Mouse (Mus musculus) myocyte (in vitro differentiated cells): ENCODE data around the gene Scn1b. TPM values are rescaled to one million over a fixed set of nuclear protein-coding genes. Genes with fewer than 3 reads are reported as not detected.

Experiments used
- H3K27me3 ChIP-seq: one replicate; pipeline ENCODE4 v1.6.1; 2011; ENCODE audit not compliant: control insufficient read depth, insufficient read depth, insufficient read length
- H3K36me3 ChIP-seq: one replicate; pipeline ENCODE4 v1.6.1; 2011; ENCODE audit not compliant: control insufficient read depth, insufficient read depth
- H3K4me2 ChIP-seq: one replicate; pipeline ENCODE4 v1.6.1; 2011; ENCODE audit warnings: low read depth, control low read depth
- H3K4me3 ChIP-seq: one replicate; pipeline ENCODE4 v1.5.1; 2011; ENCODE audit warnings: mild to moderate bottlenecking, control low read depth, moderate library complexity
- H3K79me2 ChIP-seq: one replicate; pipeline ENCODE4 v1.6.1; 2011; ENCODE audit not compliant: control insufficient read depth, insufficient read depth
- H3ac ChIP-seq: one replicate; pipeline ENCODE4 v1.6.1; 2011; ENCODE audit not compliant: control insufficient read depth, insufficient read length
- CEBPB ChIP-seq: IDR thresholded peaks from 2 replicates; pipeline ENCODE4 v1.6.1; 2011; ENCODE audit warnings: mild to moderate bottlenecking, moderate library complexity; ENCODE audit not compliant: poor library complexity, insufficient read depth, severe bottlenecking
- E2F4 ChIP-seq: IDR thresholded peaks from one replicate; pipeline ENCODE4 v1.6.1; 2011; ENCODE audit warnings: mild to moderate bottlenecking, control low read depth, moderate library complexity; ENCODE audit not compliant: insufficient read depth
- MAX ChIP-seq: IDR thresholded peaks from one replicate; pipeline ENCODE4 v1.6.1; 2011; ENCODE audit warnings: low read depth, mild to moderate bottlenecking, control low read depth
- MYOD1 ChIP-seq, 3 experiments: IDR thresholded peaks; one replicate each; pipeline ENCODE4 v1.6.1; 2011; ENCODE audit warnings: control low read depth in 2 of 3, low read depth in 2 of 3, mild to moderate bottlenecking in 2 of 3, moderate library complexity in 1 of 3; ENCODE audit not compliant: insufficient read length in 2 of 3, control insufficient read depth in 1 of 3
- MYOG ChIP-seq, 3 experiments: IDR thresholded peaks; one replicate each; pipeline ENCODE4 v1.6.1; 2011; ENCODE audit warnings: control low read depth in 2 of 3, low read depth in 2 of 3, mild to moderate bottlenecking in 2 of 3; ENCODE audit not compliant: insufficient read length in 2 of 3, control insufficient read depth in 1 of 3, insufficient read depth in 1 of 3
- POLR2A ChIP-seq: IDR thresholded peaks from one replicate; pipeline ENCODE4 v1.6.1; 2011; ENCODE audit warnings: low read depth, mild to moderate bottlenecking, control low read depth, moderate library complexity; ENCODE audit not compliant: insufficient read length
- POLR2AphosphoS2 ChIP-seq: IDR thresholded peaks from one replicate; pipeline ENCODE4 v1.6.1; 2011; ENCODE audit warnings: low read depth, control low read depth; ENCODE audit not compliant: insufficient read length
- REST ChIP-seq: IDR thresholded peaks from one replicate; pipeline ENCODE4 v1.6.1; 2011; ENCODE audit warnings: mild to moderate bottlenecking, control low read depth, moderate library complexity; ENCODE audit not compliant: insufficient read depth, insufficient read length
- SRF ChIP-seq: IDR thresholded peaks from one replicate; pipeline ENCODE4 v1.6.1; 2011; ENCODE audit warnings: low read depth; ENCODE audit not compliant: control insufficient read depth, insufficient read length
- TCF12 ChIP-seq: IDR thresholded peaks from one replicate; pipeline ENCODE4 v1.6.1; 2011; ENCODE audit warnings: mild to moderate bottlenecking, control low read depth; ENCODE audit not compliant: poor library complexity, insufficient read depth, severe bottlenecking
- TCF3 ChIP-seq: IDR thresholded peaks from one replicate; pipeline ENCODE4 v1.6.1; 2011; ENCODE audit warnings: low read depth, control low read depth; ENCODE audit not compliant: insufficient read length
- USF1 ChIP-seq: IDR thresholded peaks from one replicate; pipeline ENCODE4 v1.6.1; 2011; ENCODE audit warnings: low read depth, mild to moderate bottlenecking, control low read depth, moderate library complexity
- polyA plus RNA-seq: library from polyadenylated mRNA; unstranded; fragments of >200 nt; fragmentation: generic; extraction: Trizol; gene quantifications from one replicate; pipeline ENCODE4 v1.2.1, GENCODE M21; 2012; ENCODE audit warnings: missing spikeins

Gene Scn1b
- polyA plus RNA-seq, 1 experiment, result 4.1 TPM

GRCm38 (mm10) chr7:31112036-31112435 is 14.8 kb downstream of the Scn1b start:
- TF ChIP-seq MAX (no peak), POLR2A (no peak), SRF (no peak), MYOD1 (IDR thresholded peaks at IDR 0.05; ENCODE audit: control insufficient read depth in 1 of 3, insufficient read length in 2 of 3, low read depth in 2 of 3) (no peak), USF1 (no peak), REST (no peak), TCF12 (no peak), MYOG (IDR thresholded peaks at IDR 0.05; ENCODE audit: control insufficient read depth in 1 of 3, insufficient read depth in 1 of 3, insufficient read length in 2 of 3, low read depth in 2 of 3) (no peak), CEBPB (no peak), TCF3 (no peak), E2F4 (no peak), POLR2AphosphoS2 (no peak)
- no peaks in the 10 kb centered on the region for H3K79me2 ChIP-seq
- no peak overlapping the region for H3K4me3 ChIP-seq
- H3K4me2 ChIP-seq, result no peak overlapping the region
- H3K27me3 ChIP-seq, result peaks cover 8% of the 10 kb centered on the region
- no peaks in the 10 kb centered on the region for H3K36me3 ChIP-seq
- no peak overlapping the region for H3ac ChIP-seq

DNA sequence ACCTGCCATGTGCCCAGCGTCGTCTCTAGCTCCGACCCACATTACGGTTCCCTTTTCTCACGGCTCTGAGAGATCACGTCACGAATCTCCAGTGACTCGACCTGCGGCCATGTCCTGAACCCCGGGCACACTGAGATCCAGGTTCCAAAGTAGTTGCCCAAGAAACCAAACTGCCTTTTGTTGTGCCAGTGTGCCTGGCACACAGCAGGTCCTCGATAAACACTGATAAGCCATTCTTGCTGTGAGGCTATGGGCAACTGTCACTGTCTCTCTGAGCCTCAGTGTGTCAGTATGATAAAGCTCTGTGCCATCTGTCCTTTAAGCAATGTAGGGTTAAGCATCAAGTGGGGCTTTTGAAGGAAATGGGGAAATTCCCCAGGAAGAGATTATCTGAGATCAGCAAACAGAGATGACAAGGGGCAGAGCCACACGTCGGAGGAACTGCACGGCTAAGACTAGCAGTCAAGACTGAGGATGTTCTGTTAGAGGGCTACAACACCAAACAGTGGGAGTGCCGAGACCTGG is 15.9 kb downstream of the Scn1b start:
- peaks cover 8% of the 10 kb centered on the region for H3K27me3 ChIP-seq
- no peaks in the 10 kb centered on the region for H3K36me3 ChIP-seq
- no peak for TF ChIP-seq TCF12
- no peak for TF ChIP-seq POLR2A
- no peak for TF ChIP-seq REST
- TF ChIP-seq MAX, result no peak
- TF ChIP-seq SRF, result no peak
- no peak for TF ChIP-seq E2F4
- no peak for TF ChIP-seq USF1
- no peak for TF ChIP-seq CEBPB
- H3K4me3 ChIP-seq, result no peak overlapping the region
- no peak overlapping the region for H3K4me2 ChIP-seq
- no peaks in the 10 kb centered on the region for H3K79me2 ChIP-seq
- no peak overlapping the region for H3ac ChIP-seq

- no peak for TF ChIP-seq POLR2A
- TF ChIP-seq TCF3, result no peak
- TF ChIP-seq USF1, result no peak
- no peak for TF ChIP-seq POLR2AphosphoS2
- no peak for TF ChIP-seq TCF12
- TF ChIP-seq SRF, result no peak
- no peak for TF ChIP-seq E2F4
- TF ChIP-seq MAX, result no peak
- no peak for TF ChIP-seq CEBPB
- no peak for TF ChIP-seq MYOG (IDR thresholded peaks at IDR 0.05; ENCODE audit: control insufficient read depth in 1 of 3, insufficient read depth in 1 of 3, insufficient read length in 2 of 3, low read depth in 2 of 3)
- no peak for TF ChIP-seq REST
- TF ChIP-seq MYOD1 (IDR thresholded peaks at IDR 0.05; ENCODE audit: control insufficient read depth in 1 of 3, insufficient read length in 2 of 3, low read depth in 2 of 3), result no peak
- H3K27me3 ChIP-seq, result peaks cover 13% of the 10 kb centered on the region
- H3K4me3 ChIP-seq, result no peak overlapping the region
- H3K4me2 ChIP-seq, result no peak overlapping the region
- H3ac ChIP-seq, result no peak overlapping the region
- no peaks in the 10 kb centered on the region for H3K36me3 ChIP-seq
- no peaks in the 10 kb centered on the region for H3K79me2 ChIP-seq
Observed at GRCm38 (mm10) chr7:31109796-31110195, 17.0 kb downstream of the Scn1b start.

GRCm38 (mm10) chr7:31109091-31109490 is 17.7 kb downstream of the Scn1b start:
- no peaks in the 10 kb centered on the region for H3K36me3 ChIP-seq
- no peaks in the 10 kb centered on the region for H3K79me2 ChIP-seq
- H3K27me3 ChIP-seq, result peaks cover 18% of the 10 kb centered on the region
- no peak overlapping the region for H3ac ChIP-seq
- no peak overlapping the region for H3K4me2 ChIP-seq
- no peak for TF ChIP-seq MYOG (IDR thresholded peaks at IDR 0.05; ENCODE audit: control insufficient read depth in 1 of 3, insufficient read depth in 1 of 3, insufficient read length in 2 of 3, low read depth in 2 of 3)
- no peak for TF ChIP-seq POLR2A
- TF ChIP-seq TCF12, result no peak
- no peak for TF ChIP-seq E2F4
- TF ChIP-seq POLR2AphosphoS2, result no peak
- TF ChIP-seq SRF, result no peak
- TF ChIP-seq TCF3, result no peak
- no peak for TF ChIP-seq MAX
- TF ChIP-seq REST, result no peak
- TF ChIP-seq MYOD1 (IDR thresholded peaks at IDR 0.05; ENCODE audit: control insufficient read depth in 1 of 3, insufficient read length in 2 of 3, low read depth in 2 of 3), result no peak
- TF ChIP-seq USF1, result no peak
- TF ChIP-seq CEBPB, result no peak
- no peak overlapping the region for H3K4me3 ChIP-seq

GRCm38 (mm10) chr7:31107781-31108180 is 19.0 kb downstream of the Scn1b start:
- H3K36me3 ChIP-seq, result no peaks in the 10 kb centered on the region
- no peak overlapping the region for H3K4me3 ChIP-seq
- TF ChIP-seq MYOG (IDR thresholded peaks at IDR 0.05; ENCODE audit: control insufficient read depth in 1 of 3, insufficient read depth in 1 of 3, insufficient read length in 2 of 3, low read depth in 2 of 3) (no peak), SRF (no peak), TCF3 (no peak), REST (no peak), POLR2A (no peak), CEBPB (no peak), E2F4 (no peak), MYOD1 (IDR thresholded peaks at IDR 0.05; ENCODE audit: control insufficient read depth in 1 of 3, insufficient read length in 2 of 3, low read depth in 2 of 3) (no peak), USF1 (no peak), TCF12 (no peak), MAX (no peak), POLR2AphosphoS2 (no peak)
- no peak overlapping the region for H3K4me2 ChIP-seq
- H3K79me2 ChIP-seq, result no peaks in the 10 kb centered on the region
- peaks cover 23% of the 10 kb centered on the region for H3K27me3 ChIP-seq
- H3ac ChIP-seq, result no peak overlapping the region
